Mouse (Mus musculus) heart, embryonic 15.5 days (tissue): ENCODE measurements around the gene Dock10. TPM values are rescaled to one million over a fixed set of nuclear protein-coding genes. Genes with fewer than 3 reads are reported as not detected.
A peak's percentile ranks its signal among the peaks of the same experiment; 100 is the strongest.

Source experiments
- ATAC-seq: fragments of 200-750 bp; cut with Nextera tagmentation; replicated peaks from 2 replicates; pipeline ENCODE4 v1.8.0; 2017; ENCODE audit warnings: low read depth, moderate TSS enrichment; ENCODE audit not compliant: insufficient number of reproducible peaks, insufficient read depth, low FRiP score
- H3K27ac ChIP-seq: fragments of 300-500 bp; sonication (generic); 2 replicates; pipeline ENCODE4 v1.5.1; 2015; ENCODE audit warnings: mild to moderate bottlenecking, inconsistent platforms
- H3K27me3 ChIP-seq: fragments of 300-500 bp; sonication (generic); 2 replicates; pipeline ENCODE4 v1.6.1; 2015; ENCODE audit warnings: inconsistent platforms
- H3K36me3 ChIP-seq: fragments of 300-500 bp; sonication (generic); 2 replicates; pipeline ENCODE4 v1.6.1; 2015; ENCODE audit warnings: mild to moderate bottlenecking, inconsistent platforms
- H3K4me1 ChIP-seq: fragments of 300-500 bp; sonication (generic); replicated peaks from 2 replicates; pipeline ENCODE4 v1.6.1; 2015; ENCODE audit warnings: inconsistent platforms
- H3K4me2 ChIP-seq: fragments of 300-500 bp; sonication (generic); 2 replicates; pipeline ENCODE4 v1.6.1; 2015; ENCODE audit warnings: inconsistent platforms, mild to moderate bottlenecking, moderate library complexity
- H3K4me3 ChIP-seq: fragments of 300-500 bp; sonication (generic); 2 replicates; pipeline ENCODE4 v1.5.1; 2015; ENCODE audit warnings: mild to moderate bottlenecking, inconsistent platforms
- H3K9ac ChIP-seq: fragments of 300-500 bp; sonication (generic); 2 replicates; pipeline ENCODE4 v1.6.1; 2015; ENCODE audit warnings: mild to moderate bottlenecking, inconsistent platforms
- H3K9me3 ChIP-seq: fragments of 300-500 bp; sonication (generic); replicated peaks from 2 replicates; pipeline ENCODE4 v1.6.1; 2016; ENCODE audit warnings: inconsistent platforms
- WGBS: fragments of 180-500 bp; shearing (Covaris S2); methylation state at CpG from one replicate; pipeline ENCODE4 v1.1.7; 2015; ENCODE audit warnings: mixed read lengths; 5-methylcytosine and 5-hydroxymethylcytosine counted together
- polyA plus RNA-seq: library from polyadenylated mRNA; unstranded; fragments of >200 nt; fragmentation: Nextera tagmentation; extraction: Ambion mirVana; gene quantifications from 2 replicates; pipeline ENCODE4 v1.2.1, GENCODE M21; 2015

Gene Dock10
- polyA plus RNA-seq, 1 experiment from 2014 or later = 2.5 TPM

DNA sequence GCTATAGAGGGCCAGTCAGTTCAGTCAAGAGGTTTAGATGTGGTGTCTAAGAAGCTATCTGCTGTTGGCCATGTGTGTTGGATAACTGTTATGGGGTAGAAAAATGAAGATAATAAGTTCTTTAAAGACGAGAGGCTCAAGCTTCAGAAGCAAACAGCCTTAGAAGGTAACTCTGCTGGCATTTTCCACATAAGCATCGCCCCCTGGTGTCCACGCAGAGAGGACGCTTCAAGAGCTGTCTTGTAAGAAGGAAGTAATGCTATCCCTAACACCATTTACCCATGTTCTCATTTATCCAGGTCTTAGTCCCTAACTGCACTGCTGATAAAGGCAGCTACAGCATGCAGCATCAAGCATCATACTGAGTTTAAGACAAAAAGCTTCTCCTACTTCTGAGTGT is 35.7 kb downstream of the Dock10 start:
- ATAC-seq = no peak
- Histone ChIP-seq H3K36me3 (no peaks in the 10 kb centered on the region), H3K4me1 (peaks cover 8% of the 10 kb centered on the region), H3K4me3 (no peak overlapping the region), H3K27ac (no peak overlapping the region), H3K9ac (no peak overlapping the region), H3K4me2 (no peak overlapping the region), H3K27me3 (no peaks in the 10 kb centered on the region), H3K9me3 (no peaks in the 10 kb centered on the region)
- WGBS = 20% methylated on average over 4 of the region's 4 CpGs

DNA sequence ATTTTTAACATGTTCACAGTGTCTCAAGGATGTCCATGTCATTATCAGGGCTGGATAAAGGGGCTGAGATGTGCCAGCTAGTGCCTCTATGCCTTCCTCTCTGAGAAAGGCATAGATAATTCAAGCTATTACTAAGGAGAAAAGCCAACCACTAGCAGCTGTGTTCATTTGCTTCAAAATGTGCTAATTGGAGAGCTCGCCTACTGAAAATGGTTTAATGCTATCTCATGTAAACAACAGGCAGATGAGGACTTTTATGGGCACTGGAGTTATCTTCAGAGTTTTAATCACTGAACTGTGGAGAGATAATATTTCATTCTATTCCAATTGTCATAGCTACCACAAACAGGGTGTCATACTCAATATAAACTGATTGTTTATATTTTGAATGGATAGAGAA is 36.3 kb downstream of the Dock10 start:
- WGBS = 73% methylated on average over 1 of the region's 1 CpGs
- H3K27me3 ChIP-seq = no peaks in the 10 kb centered on the region

DNA sequence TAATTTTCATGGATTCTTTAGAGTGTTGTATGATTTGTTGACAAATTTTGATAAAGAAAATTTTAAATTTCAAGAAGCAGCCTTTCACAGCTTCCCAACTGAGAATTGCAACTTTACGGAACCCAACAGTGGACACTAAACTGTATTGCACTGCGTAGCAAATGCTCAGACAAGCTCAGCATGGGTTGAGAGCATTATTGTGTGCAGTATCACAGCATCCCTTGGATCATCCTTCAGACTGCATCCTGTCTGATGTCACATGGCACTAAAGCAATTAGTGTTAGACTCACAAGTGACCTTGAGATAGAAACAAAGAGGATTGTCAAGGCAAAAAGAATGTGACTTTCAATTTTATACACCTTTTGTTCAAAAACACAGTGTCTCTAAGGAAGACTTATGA is 37.1 kb downstream of the Dock10 start:
- Histone ChIP-seq H3K36me3 (no peaks in the 10 kb centered on the region), H3K4me1 (peaks cover 8% of the 10 kb centered on the region), H3K27ac (no peak overlapping the region), H3K9ac (no peak overlapping the region), H3K27me3 (no peaks in the 10 kb centered on the region), H3K9me3 (no peaks in the 10 kb centered on the region), H3K4me3 (no peak overlapping the region), H3K4me2 (no peak overlapping the region)
- ATAC-seq = no peak
- 92% methylated on average over 2 of the region's 2 CpGs for WGBS

More for the DNA sequence above, 36.3 kb downstream of the Dock10 start:
- Histone ChIP-seq H3K4me1 (peaks cover 8% of the 10 kb centered on the region), H3K9ac (no peak overlapping the region), H3K4me3 (no peak overlapping the region), H3K36me3 (no peaks in the 10 kb centered on the region), H3K4me2 (no peak overlapping the region), H3K27ac (no peak overlapping the region), H3K9me3 (no peaks in the 10 kb centered on the region)
- no peak for ATAC-seq

DNA sequence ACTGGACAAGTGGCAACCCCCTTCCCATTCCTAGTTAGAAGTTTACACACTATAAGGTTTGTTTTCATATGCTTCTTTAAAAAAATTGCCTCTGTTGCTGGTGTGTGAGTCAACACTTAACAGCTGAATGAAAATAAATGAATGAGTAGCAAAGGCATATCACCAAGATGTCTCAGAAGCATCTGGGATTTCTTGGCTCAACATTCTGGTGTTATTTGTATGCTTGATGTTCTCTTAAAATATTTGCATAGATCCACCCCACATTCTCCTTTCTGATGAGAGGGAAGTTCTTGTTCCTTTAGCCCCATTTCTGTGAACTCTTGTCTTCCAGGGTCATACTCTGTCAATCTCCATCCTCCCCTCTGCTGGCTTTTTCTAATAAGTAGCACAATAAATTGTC is 38.2 kb downstream of the Dock10 start:
- H3K9ac ChIP-seq = no peak overlapping the region
- peaks cover 8% of the 10 kb centered on the region for H3K4me1 ChIP-seq
- H3K36me3 ChIP-seq = no peaks in the 10 kb centered on the region
- H3K4me3 ChIP-seq = no peak overlapping the region
- no peaks in the 10 kb centered on the region for H3K9me3 ChIP-seq
- 0 out of 2 replicates have a peak overlapping the region, but pooled peaks have one; percentile 15 for H3K27ac ChIP-seq
- no peak overlapping the region for H3K4me2 ChIP-seq
- H3K27me3 ChIP-seq = no peaks in the 10 kb centered on the region
- no peak for ATAC-seq

DNA sequence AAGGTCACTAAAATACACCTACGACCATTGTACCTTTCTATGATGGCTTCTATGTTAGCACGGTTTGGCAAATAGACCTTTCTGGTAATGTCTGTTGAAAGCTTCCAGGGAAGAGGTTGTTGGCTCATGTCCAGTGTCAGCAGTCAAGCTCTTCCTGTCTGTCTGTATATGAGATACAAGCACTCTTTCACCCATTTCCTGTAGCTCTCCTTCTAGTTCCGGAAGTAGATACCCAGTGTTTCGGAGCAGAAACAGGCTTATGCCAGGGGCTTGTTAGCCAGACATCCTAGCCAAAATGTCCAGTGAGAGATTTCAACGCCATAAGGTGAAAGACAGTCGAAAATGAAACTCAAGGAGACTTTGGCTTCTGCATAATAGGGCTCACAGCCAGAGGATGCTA is 38.9 kb downstream of the Dock10 start:
- Histone ChIP-seq H3K27ac (0 out of 2 replicates have a peak overlapping the region, but pooled peaks have one; percentile 15), H3K9me3 (no peaks in the 10 kb centered on the region), H3K4me2 (0 out of 2 replicates have a peak overlapping the region, but pooled peaks have one; percentile 1), H3K27me3 (no peaks in the 10 kb centered on the region), H3K4me1 (peaks cover 8% of the 10 kb centered on the region), H3K4me3 (no peak overlapping the region), H3K9ac (no peak overlapping the region), H3K36me3 (no peaks in the 10 kb centered on the region)
- WGBS = 59% methylated on average over 6 of the region's 6 CpGs
- ATAC-seq = no peak

DNA sequence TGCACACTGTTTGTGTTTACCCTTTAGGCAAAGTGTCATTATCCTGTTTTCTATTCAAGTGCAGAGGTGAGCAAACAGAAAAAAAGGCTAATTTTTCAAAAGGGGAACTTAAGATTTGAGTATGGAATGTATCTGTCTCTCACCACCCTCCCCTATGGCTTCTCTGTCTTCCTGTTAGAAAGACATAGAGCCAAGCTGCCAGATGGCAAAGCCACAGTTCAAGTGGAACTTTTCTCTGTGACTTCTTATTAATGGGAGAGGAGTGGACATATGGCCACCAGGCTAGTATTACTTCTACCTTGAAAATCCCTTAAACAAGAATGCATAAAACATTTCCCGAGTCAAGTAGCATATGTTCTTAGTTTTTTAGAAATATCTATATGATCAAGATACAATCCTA is 39.7 kb downstream of the Dock10 start:
- no peaks in the 10 kb centered on the region for H3K27me3 ChIP-seq
- H3K9me3 ChIP-seq = no peaks in the 10 kb centered on the region
- H3K4me3 ChIP-seq = no peak overlapping the region
- no peak for ATAC-seq
- no peaks in the 10 kb centered on the region for H3K36me3 ChIP-seq
- no peak overlapping the region for H3K27ac ChIP-seq
- no peak overlapping the region for H3K4me2 ChIP-seq
- peaks cover 8% of the 10 kb centered on the region for H3K4me1 ChIP-seq
- WGBS = 82% methylated on average over 1 of the region's 1 CpGs
- H3K9ac ChIP-seq = no peak overlapping the region

DNA sequence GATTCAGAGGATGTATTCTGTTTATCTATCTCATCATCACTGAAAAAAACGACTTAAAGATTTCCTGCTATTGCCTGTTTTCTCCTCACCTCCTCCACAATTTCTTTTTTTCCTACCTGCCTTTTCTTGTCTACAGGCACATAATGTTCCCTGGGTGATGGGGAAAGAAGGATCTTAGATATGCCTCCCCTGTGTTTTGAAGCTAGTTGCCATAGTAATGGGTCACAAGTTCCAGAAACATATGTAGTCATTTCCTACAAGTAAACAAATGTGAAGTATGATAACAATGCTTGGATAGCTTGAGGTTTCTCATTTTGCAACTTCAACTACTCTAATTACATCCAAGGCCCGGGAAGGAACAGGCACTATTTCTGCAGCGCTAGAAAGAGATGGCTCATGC is 42.4 kb downstream of the Dock10 start:
- Histone ChIP-seq H3K27me3 (no peaks in the 10 kb centered on the region), H3K4me1 (peaks cover 8% of the 10 kb centered on the region), H3K4me3 (no peak overlapping the region), H3K27ac (no peak overlapping the region), H3K9me3 (no peaks in the 10 kb centered on the region), H3K4me2 (no peak overlapping the region), H3K9ac (no peak overlapping the region), H3K36me3 (no peaks in the 10 kb centered on the region)
- no peak for ATAC-seq
- 52% methylated on average over 3 of the region's 3 CpGs for WGBS

DNA sequence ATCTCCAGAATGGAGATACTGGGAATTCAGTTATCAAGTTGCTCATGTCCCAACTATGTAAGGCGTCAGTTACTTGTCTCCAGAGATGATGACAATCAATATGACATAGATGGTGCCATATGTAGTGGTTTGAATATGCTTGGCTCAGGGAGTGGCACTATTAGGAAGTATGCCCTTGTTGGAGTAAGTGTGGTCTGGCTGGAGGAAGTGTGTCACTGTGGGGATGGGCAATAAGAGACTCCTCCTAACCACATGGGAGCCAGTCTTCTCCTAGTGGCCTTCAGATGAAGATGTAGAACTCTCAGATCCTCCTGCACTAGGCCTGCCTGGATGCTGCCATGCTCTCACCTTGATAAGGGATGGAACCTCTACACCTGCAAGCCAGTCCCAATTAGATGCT is 44.4 kb downstream of the Dock10 start:
- Histone ChIP-seq H3K27ac (no peak overlapping the region), H3K4me1 (peaks cover 10% of the 10 kb centered on the region), H3K27me3 (no peaks in the 10 kb centered on the region), H3K9ac (no peak overlapping the region), H3K4me2 (no peak overlapping the region), H3K9me3 (no peaks in the 10 kb centered on the region), H3K36me3 (no peaks in the 10 kb centered on the region), H3K4me3 (no peak overlapping the region)
- no peak for ATAC-seq
- WGBS = 74% methylated on average over 1 of the region's 1 CpGs

DNA sequence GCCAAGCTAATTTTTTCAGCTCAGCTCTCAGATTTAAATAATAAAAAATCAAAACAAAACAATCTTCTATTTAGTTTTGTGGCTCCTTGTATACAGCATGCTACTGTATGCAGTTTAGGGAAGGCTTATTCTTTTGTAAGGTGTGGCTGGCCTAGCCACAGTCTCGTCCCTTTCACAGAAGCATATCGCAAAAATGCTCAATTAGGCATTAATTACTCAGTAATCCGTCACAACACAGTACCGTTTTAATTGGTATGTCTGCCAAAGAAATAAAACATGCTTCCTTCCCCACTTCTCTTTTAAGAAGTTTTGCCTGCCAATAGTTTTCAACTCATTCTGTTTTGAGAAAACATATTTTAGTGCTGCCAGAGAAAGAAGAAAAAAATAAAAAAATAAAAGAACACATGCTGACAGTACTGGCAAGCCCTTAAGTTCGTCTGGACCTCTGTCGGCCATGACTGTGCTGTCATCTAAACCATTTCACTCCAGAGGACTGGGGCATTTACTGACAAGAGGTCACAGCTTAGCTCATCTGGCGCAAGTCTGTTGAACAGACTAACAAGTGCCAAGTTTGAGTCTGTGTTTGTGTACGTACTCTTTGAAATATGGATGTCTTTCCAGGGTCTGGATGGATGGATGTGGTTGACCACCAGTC is 47.6 kb downstream of the Dock10 start:
- Histone ChIP-seq H3K4me2 (no peak overlapping the region), H3K27me3 (no peaks in the 10 kb centered on the region), H3K9ac (no peak overlapping the region), H3K4me1 (peaks cover 13% of the 10 kb centered on the region), H3K36me3 (no peaks in the 10 kb centered on the region), H3K9me3 (no peaks in the 10 kb centered on the region), H3K27ac (peak overlapping the region; percentile 56; the same call in 1 of the 2 replicates), H3K4me3 (no peak overlapping the region)
- WGBS = 59% methylated on average over 8 of the region's 8 CpGs
- ATAC-seq = no peak

DNA sequence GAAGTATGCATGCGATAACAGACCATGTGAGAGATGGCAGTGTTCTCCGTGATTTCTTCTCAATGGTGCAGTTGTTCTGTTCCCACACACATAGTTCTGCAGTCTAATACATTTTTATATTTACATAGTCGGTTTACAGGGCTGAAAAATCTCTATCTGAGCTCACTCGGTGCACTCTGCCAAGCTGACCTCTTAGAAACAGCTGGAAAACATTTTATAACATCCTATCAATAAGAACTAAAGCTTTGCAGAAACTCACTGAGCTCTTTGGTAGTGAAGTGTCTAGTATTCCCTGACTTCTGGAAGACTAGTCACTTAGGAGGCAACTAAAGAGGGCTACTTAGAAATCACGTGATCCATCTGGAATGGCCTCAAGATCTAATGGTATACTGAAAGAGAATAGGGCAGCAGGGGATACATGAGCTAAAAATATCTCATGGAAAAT is 48.2 kb downstream of the Dock10 start:
- WGBS = 45% methylated on average over 5 of the region's 5 CpGs
- peak overlapping the region; percentile 48; the same call in 1 of the 2 replicates for H3K4me2 ChIP-seq
- no peak for ATAC-seq
- H3K4me3 ChIP-seq = no peak overlapping the region
- no peaks in the 10 kb centered on the region for H3K36me3 ChIP-seq
- H3K27me3 ChIP-seq = no peaks in the 10 kb centered on the region
- no peaks in the 10 kb centered on the region for H3K9me3 ChIP-seq
- H3K4me1 ChIP-seq = peaks cover 13% of the 10 kb centered on the region
- peak overlapping the region; percentile 56; the same call in 1 of the 2 replicates for H3K27ac ChIP-seq
- no peak overlapping the region for H3K9ac ChIP-seq

DNA sequence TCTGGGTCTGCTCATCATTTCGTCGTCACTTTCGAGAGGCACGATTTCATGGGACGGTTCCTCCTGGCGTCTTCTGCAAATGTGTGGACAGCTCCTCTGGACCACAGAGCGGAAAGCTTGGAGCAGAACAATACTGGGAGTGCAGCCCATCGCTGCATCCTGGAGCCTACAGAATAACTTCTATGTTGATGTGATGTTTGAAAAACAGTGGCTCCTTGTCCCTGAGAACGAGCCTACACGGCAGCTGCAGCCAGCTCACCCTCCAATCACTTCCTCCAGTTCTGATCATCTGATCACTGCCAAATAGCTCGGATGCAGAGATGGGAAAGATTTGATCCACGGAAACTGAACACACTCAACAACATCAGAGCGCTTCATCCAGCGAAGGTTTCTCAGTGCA is 49.0 kb downstream of the Dock10 start:
- no peak; the same call in 1 of the 2 replicates for ATAC-seq
- Histone ChIP-seq H3K9me3 (no peaks in the 10 kb centered on the region), H3K9ac (no peak overlapping the region), H3K4me2 (peak overlapping the region; percentile 48), H3K36me3 (no peaks in the 10 kb centered on the region), H3K4me3 (peak overlapping the region; percentile 6; the same call in 1 of the 2 replicates), H3K27me3 (no peaks in the 10 kb centered on the region), H3K4me1 (peaks cover 13% of the 10 kb centered on the region), H3K27ac (peak overlapping the region; percentile 56; the same call in 1 of the 2 replicates)
- WGBS = 26% methylated on average over 14 of the region's 14 CpGs

DNA sequence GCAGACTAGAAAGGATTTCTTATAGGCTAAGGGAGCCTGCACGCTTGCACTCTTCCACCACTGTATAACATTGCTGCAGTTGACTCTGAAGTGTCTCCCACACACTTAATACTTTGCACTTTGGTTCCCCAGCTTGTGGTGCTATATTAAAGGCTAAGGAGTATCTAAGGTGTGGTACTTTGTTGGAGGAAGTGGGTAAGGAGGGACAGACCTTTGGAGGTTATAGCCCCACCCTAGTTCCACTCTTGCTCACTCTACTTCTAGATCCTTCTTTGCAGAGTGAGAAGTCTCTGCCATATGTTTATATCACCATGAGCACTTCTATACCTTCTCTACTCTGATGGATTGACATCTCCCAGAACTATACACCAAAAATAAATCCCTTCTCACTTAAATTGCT is 55.0 kb downstream of the Dock10 start:
- Histone ChIP-seq H3K27me3 (no peaks in the 10 kb centered on the region), H3K4me1 (no peaks in the 10 kb centered on the region), H3K9me3 (no peaks in the 10 kb centered on the region), H3K36me3 (no peaks in the 10 kb centered on the region), H3K4me2 (no peak overlapping the region), H3K27ac (no peak overlapping the region), H3K9ac (no peak overlapping the region), H3K4me3 (no peak overlapping the region)
- 89% methylated on average over 1 of the region's 1 CpGs for WGBS
- no peak for ATAC-seq
